Mouse (Mus musculus) cerebellum, adult 9-11 months (tissue): ENCODE measurements at regions not wholly inside any gene's neighbourhood (a gene's known extent, or its start where the extent isn't known, plus 50 kb on each side); places are given as distances from the start of the nearest gene placed in this dataset.
"Not testable (repeated sequence)": the region's sequence is repeated elsewhere in the genome, so short reads cannot be mapped to it uniquely, and the experiment has no call there.

ENCODE experiments used
- DNase-seq: peaks from one replicate; pipeline ENCODE4 v3.0.0; 2022

- no peak for DNase-seq
These were observed 132.7 kb upstream of the Myt1l start for GRCm38 (mm10) chr12:29395401-29395982.

GRCm38 (mm10) chr12:29404434-29404833 is 123.8 kb upstream of the Myt1l start:
- DNase-seq, result no peak

- no peak for DNase-seq
These were observed 118.7 kb upstream of the Myt1l start for GRCm38 (mm10) chr12:29409336-29410055.

GRCm38 (mm10) chr12:29433936-29434335 is 94.2 kb upstream of the Myt1l start:
- no peak for DNase-seq

- DNase-seq, result no peak
These were observed 88.7 kb upstream of the Myt1l start for GRCm38 (mm10) chr12:29439343-29440019.

GRCm38 (mm10) chr12:29465201-29465600 is 63.0 kb upstream of the Myt1l start:
- not testable (repeated sequence) for DNase-seq
